13 mouse cellular contexts compared by ENCODE assay signal in genomic region chr17:12431707-12432106, GRCm38 (mm10). TPM values are rescaled to one million over a fixed set of nuclear protein-coding genes. Genes with fewer than 3 reads are reported as not detected.
DNase-seq lines count a peak whose midpoint lies in the region; ATAC-seq and TF ChIP-seq lines count a peak whose summit lies in the region.
"Had no signal": no experiment of that assay in that cellular context is flagged by ENCODE, and none has a peak within 500 bp of the region (broad histone marks: within the 10 kb centered on the region; RNA-seq: fewer than 3 reads in every experiment).

No protein-coding gene starts in this region.

- H3K9me3 ChIP-seq in hindbrain, embryonic 16.5 days (ENCODE audit: control insufficient read depth, low read length): no peaks in the 10 kb centered on the region
- H3K9me3 ChIP-seq in hindbrain, embryonic 10.5 days: no peaks in the 10 kb centered on the region
- no peaks in the 10 kb centered on the region for H3K9me3 ChIP-seq in intestine, embryonic 15.5 days
- H3K9me3 ChIP-seq in stomach, embryonic 16.5 days (replicated peaks; ENCODE audit: control insufficient read depth, low read length): no peaks in the 10 kb centered on the region
- H3K9me3 ChIP-seq: heart, embryonic 12.5 days; liver, embryonic 15.5 days had no signal

- no peak for DNase-seq in hindbrain, embryonic 10.5 days (ENCODE audit: low spot score)
- peak; percentile 54 for DNase-seq in right cerebral cortex, adult 18-20 months
- DNase-seq in right cerebral cortex, postnatal 4 days: no peak
- DNase-seq in urinary bladder, postnatal 4 days (ENCODE audit: low spot score in 2 of 2): no peak
- no peak for DNase-seq in gastrocnemius, adult 2 months
- DNase-seq: midbrain, embryonic 14.5 days had no signal

- H3K4me3 ChIP-seq in hindbrain, embryonic 16.5 days (ENCODE audit: low read length): no peak overlapping the region
- H3K4me3 ChIP-seq in hindbrain, embryonic 10.5 days: no peak overlapping the region
- H3K4me3 ChIP-seq in intestine, embryonic 15.5 days (replicated peaks): no peak overlapping the region
- H3K4me3 ChIP-seq in stomach, embryonic 16.5 days (replicated peaks; ENCODE audit: low read length): no peak overlapping the region
- H3K4me3 ChIP-seq in gastrocnemius, adult 2 months: no peak overlapping the region
- H3K4me3 ChIP-seq: heart, embryonic 12.5 days; liver, embryonic 15.5 days had no signal

- no peak for TF ChIP-seq CTCF in gastrocnemius, adult 2 months (IDR thresholded peaks at IDR 0.05)

- intact Hi-C loops in gastrocnemius, adult 2 months (cut with DNase I): no loop called here

- no peak overlapping the region for H3K4me2 ChIP-seq in hindbrain, embryonic 16.5 days (ENCODE audit: low read length)
- no peak overlapping the region; the same call in 1 of the 2 replicates for H3K4me2 ChIP-seq in intestine, embryonic 15.5 days (replicated peaks)
- no peak overlapping the region for H3K4me2 ChIP-seq in stomach, embryonic 16.5 days (ENCODE audit: low read depth, low read length)
- H3K4me2 ChIP-seq: heart, embryonic 12.5 days; liver, embryonic 15.5 days had no signal

- 62% methylated on average over 5 of the region's 5 CpGs for WGBS in hindbrain, embryonic 16.5 days
- WGBS in hindbrain, embryonic 10.5 days: 74% methylated on average over 5 of the region's 5 CpGs
- WGBS in intestine, embryonic 15.5 days: 22% methylated on average over 5 of the region's 5 CpGs
- 30% methylated on average over 5 of the region's 5 CpGs for WGBS in stomach, embryonic 16.5 days

- H3K36me3 ChIP-seq in hindbrain, embryonic 16.5 days (ENCODE audit: control insufficient read depth, insufficient read depth, low read length): no peaks in the 10 kb centered on the region
- no peaks in the 10 kb centered on the region for H3K36me3 ChIP-seq in hindbrain, embryonic 10.5 days
- no peaks in the 10 kb centered on the region for H3K36me3 ChIP-seq in intestine, embryonic 15.5 days
- no peaks in the 10 kb centered on the region for H3K36me3 ChIP-seq in stomach, embryonic 16.5 days (ENCODE audit: control insufficient read depth, insufficient read depth, low read length)
- H3K36me3 ChIP-seq: heart, embryonic 12.5 days; liver, embryonic 15.5 days had no signal

- peaks cover 10% of the 10 kb centered on the region for H3K4me1 ChIP-seq in hindbrain, embryonic 16.5 days (ENCODE audit: control insufficient read depth, insufficient read depth, low read depth, low read length)
- peaks cover 34% of the 10 kb centered on the region for H3K4me1 ChIP-seq in hindbrain, embryonic 10.5 days (replicated peaks)
- 0 out of 2 replicates have a peak, but pooled peaks cover 5% of the 10 kb centered on the region for H3K4me1 ChIP-seq in intestine, embryonic 15.5 days (replicated peaks)
- H3K4me1 ChIP-seq in stomach, embryonic 16.5 days (ENCODE audit: control insufficient read depth, insufficient read depth, low read length): 0 out of 2 replicates have a peak, but pooled peaks cover 2% of the 10 kb centered on the region

- peak; percentile 76; the same call in 1 of the 2 replicates for ATAC-seq in hindbrain, embryonic 16.5 days
- ATAC-seq in intestine, embryonic 15.5 days: peak; percentile 71; the same call in 1 of the 2 replicates
- peak; percentile 60; the same call in 1 of the 2 replicates for ATAC-seq in stomach, embryonic 16.5 days (ENCODE audit: insufficient read depth, low FRiP score)
- ATAC-seq: inflammation-experienced regulatory T-cells, adult 6 months had no signal

- no peaks in the 10 kb centered on the region for H3K27me3 ChIP-seq in hindbrain, embryonic 16.5 days (replicated peaks; ENCODE audit: control insufficient read depth, insufficient read depth, low read length)
- H3K27me3 ChIP-seq in hindbrain, embryonic 10.5 days (ENCODE audit: insufficient read depth, poor library complexity, severe bottlenecking): 0 out of 2 replicates have a peak, but pooled peaks cover 3% of the 10 kb centered on the region
- no peaks in the 10 kb centered on the region for H3K27me3 ChIP-seq in intestine, embryonic 15.5 days (replicated peaks)
- H3K27me3 ChIP-seq in stomach, embryonic 16.5 days (ENCODE audit: control insufficient read depth, insufficient read depth, low read length): no peaks in the 10 kb centered on the region
- H3K27me3 ChIP-seq: heart, embryonic 12.5 days; liver, embryonic 15.5 days had no signal

- no peak overlapping the region for H3K9ac ChIP-seq in hindbrain, embryonic 16.5 days (ENCODE audit: low read depth, low read length)
- H3K9ac ChIP-seq in intestine, embryonic 15.5 days: no peak overlapping the region
- no peak overlapping the region for H3K9ac ChIP-seq in stomach, embryonic 16.5 days (ENCODE audit: low read length)
- H3K9ac ChIP-seq: heart, embryonic 12.5 days; liver, embryonic 15.5 days had no signal

- H3K27ac ChIP-seq in hindbrain, embryonic 16.5 days (ENCODE audit: low read depth, low read length): no peak overlapping the region
- no peak overlapping the region for H3K27ac ChIP-seq in hindbrain, embryonic 10.5 days
- peak overlapping the region; percentile 61; the same call in 1 of the 2 replicates for H3K27ac ChIP-seq in intestine, embryonic 15.5 days
- H3K27ac ChIP-seq in stomach, embryonic 16.5 days (ENCODE audit: low read length): peak overlapping the region; percentile 51; the same call in 1 of the 2 replicates
- no peak overlapping the region for H3K27ac ChIP-seq in gastrocnemius, adult 2 months
- H3K27ac ChIP-seq: liver, embryonic 15.5 days had no signal

RNA-seq across cellular contexts. Expression of gene Plg, which starts 53.3 kb away (rescaled TPM):
- not detected in 2 replicates for polyA plus RNA-seq in hindbrain, embryonic 16.5 days (2015; fragmentation: Nextera tagmentation; extraction: Ambion mirVana)
- not detected in 2 replicates for polyA plus RNA-seq in hindbrain, embryonic 10.5 days (2016; fragmentation: Nextera tagmentation; extraction: Ambion mirVana)
- 3.7 and 4.9 TPM in 2 replicates for polyA plus RNA-seq in intestine, embryonic 15.5 days (2015; fragmentation: Nextera tagmentation; extraction: Ambion mirVana)
- polyA plus RNA-seq in stomach, embryonic 16.5 days (2015; fragmentation: Nextera tagmentation; extraction: Ambion mirVana): 13.0 and 13.9 TPM in 2 replicates
- total RNA-seq in gastrocnemius, adult 2 months (2021): not detected
- total RNA-seq: CH12.LX had no signal
- polyA plus RNA-seq: inflammation-experienced regulatory T-cells, adult 6 months; midbrain, embryonic 14.5 days had no signal

Comparison
In these comparisons a context has a peak if more than half of its experiments do, and no peak if none do; other contexts are left out.
1. H3K27ac ChIP-seq: peak in intestine, embryonic 15.5 days (single experiment) and stomach, embryonic 16.5 days (single experiment); none in hindbrain, embryonic 16.5 days (single experiment), hindbrain, embryonic 10.5 days (single experiment) and gastrocnemius, adult 2 months (single experiment).
2. Peak in every context shown above with its lines, with median percentiles within 50 percentile points of each other: ATAC-seq.